ENCODE assay signal across 16 mouse cellular contexts in the genomic region with DNA sequence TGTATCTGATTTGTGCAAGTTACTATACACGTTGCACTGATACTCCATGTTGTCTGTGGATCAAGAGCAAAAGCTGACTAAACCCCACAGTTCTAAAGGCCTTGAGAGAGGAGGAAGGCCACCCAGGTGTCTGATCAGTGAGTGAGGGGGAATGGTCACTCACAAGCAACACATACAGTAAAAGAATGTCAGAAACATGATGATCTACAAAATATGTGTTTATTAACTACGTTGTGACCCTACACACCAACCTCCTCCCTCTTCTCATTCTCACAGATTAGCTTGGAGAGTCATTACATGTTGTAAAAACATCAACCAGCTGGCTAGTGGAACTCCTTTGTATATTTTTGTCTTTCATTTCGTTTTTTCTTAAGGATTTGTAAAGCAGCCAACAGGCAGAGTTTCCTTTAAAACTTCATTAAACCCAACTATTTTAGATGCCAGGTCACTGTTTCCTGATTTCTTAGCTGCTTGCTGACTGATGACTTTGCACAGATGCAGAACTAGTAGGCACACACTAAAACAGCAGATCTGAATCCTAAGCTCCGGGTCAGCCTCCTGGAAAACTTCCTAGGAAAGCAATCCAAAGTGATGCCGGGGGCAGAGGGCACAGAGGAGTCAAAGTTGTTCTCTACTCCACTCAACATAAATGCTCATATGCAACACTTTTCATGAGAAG.
DNase-seq lines count a peak whose midpoint lies in the region; ATAC-seq lines count a peak whose summit lies in the region.
"Had no signal": no experiment of that assay in that cellular context is flagged by ENCODE, and none has a peak within 500 bp of the region (broad histone marks: within the 10 kb centered on the region; RNA-seq: fewer than 3 reads in every experiment).

No protein-coding gene starts in this region.

- no peak for ATAC-seq in neural tube, embryonic 15.5 days (ENCODE audit: low FRiP score)
- ATAC-seq: forebrain, postnatal 0 days; inflammation-experienced regulatory T-cells, adult 6 months had no signal

- H3K27ac ChIP-seq in neural tube, embryonic 15.5 days (replicated peaks), result no peak overlapping the region
- H3K27ac ChIP-seq: layer of hippocampus, adult 2 months; macrophage had no signal

- DNase-seq in NIH3T3 (ENCODE audit: low read depth) (peak; percentile 36), adipocyte (ENCODE audit: low spot score) (peak; percentile 24)
- DNase-seq in kidney, postnatal 14 days, result peak; percentile 45
- DNase-seq in lung, postnatal 14 days, result peak; percentile 10
- DNase-seq in spleen, adult 12 weeks (ENCODE audit: low spot score), result no peak
- no peak for DNase-seq in ovary, postnatal 10 days (ENCODE audit: low spot score)
- DNase-seq: cerebellum, postnatal 10 days; forebrain, postnatal 0 days; heart, adult 18-20 months; left cerebral cortex, postnatal 4 days; retina, postnatal 1 day had no signal

- H3K9ac ChIP-seq in neural tube, embryonic 15.5 days (replicated peaks), result no peak overlapping the region
- H3K9ac ChIP-seq: forebrain, postnatal 0 days had no signal

- 72% methylated on average over 5 of the region's 5 CpGs for WGBS in neural tube, embryonic 15.5 days

- H3K36me3 ChIP-seq in neural tube, embryonic 15.5 days, result no peaks in the 10 kb centered on the region

- H3K27me3 ChIP-seq in neural tube, embryonic 15.5 days (replicated peaks), result no peaks in the 10 kb centered on the region

- H3K4me1 ChIP-seq in neural tube, embryonic 15.5 days, result no peaks in the 10 kb centered on the region

- no peak overlapping the region for H3K4me3 ChIP-seq in neural tube, embryonic 15.5 days (replicated peaks)
- H3K4me3 ChIP-seq: layer of hippocampus, adult 2 months had no signal

- H3K9me3 ChIP-seq in neural tube, embryonic 15.5 days (replicated peaks), result no peaks in the 10 kb centered on the region

- no peak overlapping the region for H3K4me2 ChIP-seq in neural tube, embryonic 15.5 days
- H3K4me2 ChIP-seq: midbrain, embryonic 11.5 days had no signal

Comparison
In these comparisons a context has a peak if more than half of its experiments do, and no peak if none do; other contexts are left out.
1. DNase-seq: peak in NIH3T3 (single experiment), adipocyte (single experiment), kidney, postnatal 14 days (single experiment) and lung, postnatal 14 days (single experiment); none in spleen, adult 12 weeks (single experiment) and ovary, postnatal 10 days (single experiment).